Mouse (Mus musculus): ENCODE results near the gene Epb41l4b.

GRCm38 (mm10) chr4:57122166-57122565 lies 21.1 kb downstream of the Epb41l4b start:
- TF ChIP-seq MYOD1 (IDR thresholded peaks at IDR 0.05; ENCODE audit: control insufficient read depth, insufficient read length, low read depth) = no peak
- TF ChIP-seq MAX (IDR thresholded peaks at IDR 0.05) = no peak
